Mouse (Mus musculus) hindbrain, embryonic 10.5 days (tissue): ENCODE measurements around the gene Spsb1. TPM values are rescaled to one million over a fixed set of nuclear protein-coding genes. Genes with fewer than 3 reads are reported as not detected.

Experiments
- DNase-seq: peaks from one replicate; pipeline ENCODE4 v3.0.0-alpha.2; 2017; ENCODE audit warnings: low spot score
- H3K27ac ChIP-seq: fragments of 300-500 bp; sonication (generic); 2 replicates; pipeline ENCODE4 v1.5.1; 2016; ENCODE audit warnings: mild to moderate bottlenecking, moderate library complexity
- H3K27me3 ChIP-seq: fragments of 300-500 bp; sonication (generic); 2 replicates; pipeline ENCODE4 v1.6.1; 2016; ENCODE audit warnings: mild to moderate bottlenecking; ENCODE audit not compliant: poor library complexity, insufficient read depth, severe bottlenecking
- H3K36me3 ChIP-seq: fragments of 300-500 bp; sonication (generic); 2 replicates; pipeline ENCODE4 v1.6.1; 2016; ENCODE audit warnings: mild to moderate bottlenecking, moderate library complexity
- H3K4me1 ChIP-seq: fragments of 300-500 bp; sonication (generic); replicated peaks from 2 replicates; pipeline ENCODE4 v1.6.1; 2016; ENCODE audit warnings: mild to moderate bottlenecking
- H3K4me3 ChIP-seq: fragments of 300-500 bp; sonication (generic); 2 replicates; pipeline ENCODE4 v1.5.1; 2016; ENCODE audit warnings: mild to moderate bottlenecking, moderate library complexity
- H3K9me3 ChIP-seq: fragments of 300-500 bp; sonication (generic); 2 replicates; pipeline ENCODE4 v1.6.1; 2016; ENCODE audit warnings: mild to moderate bottlenecking, moderate library complexity
- WGBS: fragments of 180-500 bp; shearing (Covaris S2); methylation state at CpG from one replicate; pipeline ENCODE4 v1.1.7; 2016; 5-methylcytosine and 5-hydroxymethylcytosine counted together
- polyA plus RNA-seq: library from polyadenylated mRNA; unstranded; fragments of >200 nt; fragmentation: Nextera tagmentation; extraction: Ambion mirVana; gene quantifications from 2 replicates; pipeline ENCODE4 v1.2.1, GENCODE M21; 2016

Gene Spsb1
- polyA plus RNA-seq, 1 experiment from 2014 or later: 12.0 TPM

GRCm38 (mm10) chr4:149854301-149854708 lies 100.5 kb downstream of the Spsb1 start:
- Histone ChIP-seq H3K9me3 (no peaks in the 10 kb centered on the region), H3K36me3 (no peaks in the 10 kb centered on the region), H3K4me1 (peaks cover 33% of the 10 kb centered on the region), H3K27me3 (0 out of 2 replicates have a peak, but pooled peaks cover 7% of the 10 kb centered on the region), H3K4me3 (peak overlapping the region; percentile 52), H3K27ac (peak overlapping the region; percentile 73)
- peak; percentile 79 for DNase-seq
- whole genome bisulfite sequencing: 2% methylated on average over 21 of the region's 21 CpGs

- Histone ChIP-seq H3K4me3 (peak overlapping the region; percentile 52), H3K4me1 (peaks cover 33% of the 10 kb centered on the region), H3K9me3 (no peaks in the 10 kb centered on the region), H3K27me3 (0 out of 2 replicates have a peak, but pooled peaks cover 7% of the 10 kb centered on the region), H3K27ac (no peak overlapping the region), H3K36me3 (no peaks in the 10 kb centered on the region)
- WGBS: 68% methylated on average over 4 of the region's 4 CpGs
- DNase-seq: no peak
Measured at GRCm38 (mm10) chr4:149853698-149854284, 101.1 kb downstream of the Spsb1 start.

- DNase-seq: no peak
- 78% methylated on average over 8 of the region's 8 CpGs for WGBS
- H3K9me3 ChIP-seq: no peaks in the 10 kb centered on the region
- H3K4me3 ChIP-seq: no peak overlapping the region
- no peak overlapping the region for H3K27ac ChIP-seq
- H3K27me3 ChIP-seq: 0 out of 2 replicates have a peak, but pooled peaks cover 7% of the 10 kb centered on the region
- H3K36me3 ChIP-seq: no peaks in the 10 kb centered on the region
- H3K4me1 ChIP-seq: peaks cover 26% of the 10 kb centered on the region
Measured at GRCm38 (mm10) chr4:149851554-149851953, 103.3 kb downstream of the Spsb1 start.

GRCm38 (mm10) chr4:149850674-149851073 lies 104.2 kb downstream of the Spsb1 start:
- DNase-seq: no peak
- no peak overlapping the region for H3K4me3 ChIP-seq
- H3K9me3 ChIP-seq: no peaks in the 10 kb centered on the region
- 81% methylated on average over 10 of the region's 10 CpGs for WGBS
- H3K27me3 ChIP-seq: 0 out of 2 replicates have a peak, but pooled peaks cover 7% of the 10 kb centered on the region
- H3K36me3 ChIP-seq: no peaks in the 10 kb centered on the region
- no peak overlapping the region for H3K27ac ChIP-seq
- H3K4me1 ChIP-seq: peaks cover 24% of the 10 kb centered on the region

GRCm38 (mm10) chr4:149850045-149850444 lies 104.8 kb downstream of the Spsb1 start:
- DNase-seq: no peak
- Histone ChIP-seq H3K4me1 (peaks cover 21% of the 10 kb centered on the region), H3K4me3 (no peak overlapping the region), H3K36me3 (no peaks in the 10 kb centered on the region), H3K9me3 (no peaks in the 10 kb centered on the region), H3K27me3 (0 out of 2 replicates have a peak, but pooled peaks cover 5% of the 10 kb centered on the region), H3K27ac (no peak overlapping the region)
- WGBS: 89% methylated on average over 7 of the region's 7 CpGs

GRCm38 (mm10) chr4:149849035-149849434 lies 105.8 kb downstream of the Spsb1 start:
- H3K4me3 ChIP-seq: no peak overlapping the region
- WGBS: 87% methylated on average over 5 of the region's 5 CpGs
- no peak for DNase-seq
- H3K4me1 ChIP-seq: peaks cover 14% of the 10 kb centered on the region
- no peaks in the 10 kb centered on the region for H3K9me3 ChIP-seq
- no peaks in the 10 kb centered on the region for H3K27me3 ChIP-seq
- H3K36me3 ChIP-seq: no peaks in the 10 kb centered on the region
- no peak overlapping the region for H3K27ac ChIP-seq

- no peaks in the 10 kb centered on the region for H3K27me3 ChIP-seq
- no peaks in the 10 kb centered on the region for H3K9me3 ChIP-seq
- H3K4me3 ChIP-seq: no peak overlapping the region
- H3K36me3 ChIP-seq: no peaks in the 10 kb centered on the region
- 83% methylated on average over 22 of the region's 22 CpGs for WGBS
- peaks cover 18% of the 10 kb centered on the region for H3K4me1 ChIP-seq
- no peak for DNase-seq
- H3K27ac ChIP-seq: peak overlapping the region; percentile 40; the same call in 1 of the 2 replicates
Measured at GRCm38 (mm10) chr4:149846861-149847631, 107.8 kb downstream of the Spsb1 start.

Other genes with a start within 250 kb of the Spsb1 start
- 40.8 and 44.4 TPM in 2 replicates for gene Tmem201, start 217.0 kb downstream of the Spsb1 start, polyA plus RNA-seq
- 19.1 and 20.3 TPM in 2 replicates for gene Slc25a33, start 180.8 kb downstream of the Spsb1 start, polyA plus RNA-seq
- gene H6pd, start 54.0 kb upstream of the Spsb1 start, polyA plus RNA-seq: 4.8 and 5.6 TPM in 2 replicates
- 0.59 and 0.81 TPM in 2 replicates for gene Gpr157, start 132.3 kb upstream of the Spsb1 start, polyA plus RNA-seq
- 1.1 and 2.0 TPM in 2 replicates for gene Slc2a5, start 164.2 kb upstream of the Spsb1 start, polyA plus RNA-seq
- gene Slc2a7, start 193.9 kb upstream of the Spsb1 start, polyA plus RNA-seq: not detected in 2 replicates
- gene Car6, start 246.3 kb upstream of the Spsb1 start, polyA plus RNA-seq: 0.14 TPM in 1 of 2 replicates, not detected in the other